Mouse (Mus musculus): ENCODE results near the gene Zfp764. TPM values are rescaled to one million over a fixed set of nuclear protein-coding genes. Genes with fewer than 3 reads are reported as not detected.
A peak's percentile ranks its signal among the peaks of the same experiment; 100 is the strongest.
"Not testable (repeated sequence)": the region's sequence is repeated elsewhere in the genome, so short reads cannot be mapped to it uniquely, and the experiment has no call there.

The Zfp764 gene
- polyA plus RNA-seq, 1 experiment from 2014 or later = 8.3 TPM

GRCm38 (mm10) chr7:127390306-127390705, 16.3 kb downstream of the Zfp764 start:
- Histone ChIP-seq H3K4me1 (replicated peaks) (peaks cover 19% of the 10 kb centered on the region), H3K27me3 (no peaks in the 10 kb centered on the region), H3K27ac (no peak overlapping the region), H3K9me3 (peaks cover 3% of the 10 kb centered on the region; the same call in 1 of the 2 replicates), H3K4me2 (no peak overlapping the region), H3K9ac (replicated peaks) (no peak overlapping the region), H3K4me3 (replicated peaks) (no peak overlapping the region), H3K36me3 (peaks cover 23% of the 10 kb centered on the region)
- no peak for ATAC-seq (ENCODE audit: insufficient number of reproducible peaks, insufficient read depth, low FRiP score, low TSS enrichment, low read depth)
- WGBS = 89% methylated on average over 7 of the region's 7 CpGs

- H3K4me1 ChIP-seq (replicated peaks) = peaks cover 15% of the 10 kb centered on the region
- not testable (repeated sequence) for H3K9ac ChIP-seq (replicated peaks); H3K27me3 ChIP-seq; ATAC-seq (ENCODE audit: insufficient number of reproducible peaks, insufficient read depth, low FRiP score, low TSS enrichment, low read depth); H3K4me2 ChIP-seq; H3K4me3 ChIP-seq (replicated peaks); H3K27ac ChIP-seq
- peaks cover 42% of the 10 kb centered on the region for H3K36me3 ChIP-seq
- H3K9me3 ChIP-seq = peaks cover 13% of the 10 kb centered on the region
These were observed 18.4 kb downstream of the Zfp764 start for GRCm38 (mm10) chr7:127388201-127388600.

DNA sequence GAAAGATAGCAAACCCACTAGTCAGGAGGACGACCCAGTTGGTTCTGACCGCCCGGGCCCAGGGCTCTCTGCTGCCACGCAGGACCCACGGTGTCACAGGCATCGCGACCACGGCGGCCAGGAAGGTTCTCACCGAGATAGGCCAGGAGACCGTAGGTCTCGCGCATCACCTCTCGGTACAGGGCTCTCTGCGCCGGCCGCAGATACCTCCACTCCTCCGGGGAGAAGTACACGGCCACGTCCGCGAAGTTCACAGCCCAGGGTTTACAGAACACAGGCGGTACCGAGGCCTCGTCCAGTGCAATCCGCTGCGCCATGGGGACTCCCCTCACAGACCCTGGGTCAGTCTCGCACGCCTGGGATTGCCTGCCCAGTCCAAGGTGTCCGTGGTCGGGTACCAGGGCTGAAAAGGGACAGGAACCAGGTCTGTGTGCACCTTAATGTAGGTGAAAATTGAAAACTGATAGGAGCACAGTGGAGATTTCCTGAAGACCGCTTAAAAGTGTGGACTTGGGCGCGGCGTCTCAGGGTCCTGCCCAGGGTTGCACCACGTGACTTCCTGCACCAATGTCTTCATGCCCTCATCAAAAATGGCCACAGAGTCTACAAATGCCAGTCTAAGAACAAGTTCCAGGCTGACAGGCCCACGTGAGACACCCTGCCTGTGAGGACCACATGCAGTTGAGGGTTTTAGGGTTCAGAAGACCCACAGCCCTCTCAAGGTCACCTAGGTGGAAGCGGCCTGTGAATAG, 19.8 kb downstream of the Zfp764 start, which contains the start of gene 9130019O22Rik:
9130019O22Rik (minus strand) TSS at position 526 of the 752 bp plus-strand sequence.
- 14% methylated on average over 38 of the region's 38 CpGs for WGBS
- Histone ChIP-seq H3K27ac (no peak within 1 kb of the TSS), H3K9me3 (peaks cover 17% of the 10 kb centered on the region), H3K4me1 (replicated peaks) (peaks cover 5% of the 10 kb centered on the region), H3K4me3 (replicated peaks) (peak within 1 kb of the TSS; percentile 53), H3K27me3 (no peaks in the 10 kb centered on the region), H3K4me2 (peak within 1 kb of the TSS; percentile 65), H3K36me3 (peaks cover 46% of the 10 kb centered on the region), H3K9ac (replicated peaks) (peak within 1 kb of the TSS; percentile 67)
- peak; percentile 83 for ATAC-seq (ENCODE audit: insufficient number of reproducible peaks, insufficient read depth, low FRiP score, low TSS enrichment, low read depth)

DNA sequence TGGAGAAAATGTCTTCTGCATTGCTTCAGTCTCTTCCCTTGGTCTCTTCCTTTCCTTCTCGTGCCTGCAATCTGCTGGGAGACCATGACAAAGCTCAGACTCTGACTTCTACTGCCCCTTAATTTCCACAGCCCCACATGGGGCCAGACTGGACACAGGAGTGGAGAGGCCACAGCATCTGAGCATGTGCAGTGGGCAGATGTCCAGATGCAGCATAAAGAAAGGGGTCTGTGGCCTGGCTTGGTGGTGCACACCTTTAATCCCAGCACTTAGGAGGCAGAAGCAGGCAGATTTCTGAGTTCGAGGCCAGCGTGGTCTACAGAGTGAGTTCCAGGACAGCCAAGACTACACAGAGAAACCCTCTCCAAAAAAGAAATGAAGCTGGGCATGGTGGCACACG, 21.1 kb downstream of the Zfp764 start:
- H3K9ac ChIP-seq (replicated peaks); H3K27ac ChIP-seq; H3K4me2 ChIP-seq; H3K27me3 ChIP-seq; H3K4me3 ChIP-seq (replicated peaks); ATAC-seq (ENCODE audit: insufficient number of reproducible peaks, insufficient read depth, low FRiP score, low TSS enrichment, low read depth); H3K4me1 ChIP-seq (replicated peaks): not testable (repeated sequence)
- Histone ChIP-seq H3K9me3 (peaks cover 17% of the 10 kb centered on the region), H3K36me3 (peaks cover 34% of the 10 kb centered on the region)
- WGBS = 91% methylated on average over 4 of the region's 4 CpGs

GRCm38 (mm10) chr7:127378310-127378921, 28.2 kb downstream of the Zfp764 start:
- WGBS = 78% methylated on average over 6 of the region's 6 CpGs
- Histone ChIP-seq H3K36me3 (peaks cover 18% of the 10 kb centered on the region), H3K27me3 (no peaks in the 10 kb centered on the region), H3K4me1 (replicated peaks) (0 out of 2 replicates have a peak, but pooled peaks cover 3% of the 10 kb centered on the region), H3K27ac (no peak overlapping the region), H3K4me3 (replicated peaks) (no peak overlapping the region), H3K9me3 (0 out of 2 replicates have a peak, but pooled peaks cover 3% of the 10 kb centered on the region), H3K9ac (replicated peaks) (no peak overlapping the region), H3K4me2 (no peak overlapping the region)
- ATAC-seq (ENCODE audit: insufficient number of reproducible peaks, insufficient read depth, low FRiP score, low TSS enrichment, low read depth) = no peak

DNA sequence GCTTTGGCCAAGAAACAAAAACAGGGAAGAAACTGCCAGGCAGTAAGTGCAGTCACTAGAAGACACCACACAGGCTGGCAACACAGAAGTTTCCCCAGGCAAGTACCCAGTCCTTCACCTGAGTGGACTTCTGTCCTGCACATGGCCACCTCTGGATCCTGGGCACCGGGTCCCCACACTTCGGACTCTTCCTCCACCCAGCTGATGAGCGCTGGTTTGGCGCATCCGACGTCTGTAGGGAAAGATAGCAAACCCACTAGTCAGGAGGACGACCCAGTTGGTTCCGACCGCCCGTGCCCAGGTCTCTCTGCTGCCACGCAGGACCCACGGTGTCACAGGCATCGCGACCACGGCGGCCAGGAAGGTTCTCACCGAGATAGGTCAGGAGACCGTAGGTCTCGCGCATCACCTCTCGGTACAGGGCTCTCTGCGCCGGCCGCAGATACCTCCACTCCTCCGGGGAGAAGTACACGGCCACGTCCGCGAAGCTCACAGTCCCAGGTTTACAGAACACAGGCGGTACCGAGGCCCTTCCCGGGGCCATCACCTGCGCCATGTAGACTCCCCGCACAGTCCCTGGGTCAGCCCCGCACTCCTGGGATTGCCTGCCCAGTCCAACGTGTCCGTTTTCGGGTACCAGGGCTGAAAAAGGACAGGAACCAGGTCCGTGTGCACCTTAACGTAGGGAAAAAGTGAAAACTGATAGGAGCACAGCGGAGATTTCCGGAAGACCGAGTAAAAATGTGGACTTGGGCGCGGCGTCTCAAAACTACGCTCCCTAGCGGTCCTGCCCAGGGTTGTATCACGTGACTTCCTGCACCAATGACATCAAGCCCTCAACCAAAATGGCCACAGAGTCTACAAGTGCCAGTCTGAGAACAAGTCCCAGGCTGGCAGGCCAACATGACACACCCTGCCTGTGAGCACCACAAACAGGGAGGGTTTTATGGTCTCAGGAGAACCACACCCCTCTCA, 31.1 kb downstream of the Zfp764 start, which contains the start of gene Zfp747:
Zfp747 (minus strand) TSS at position 780 of the 975 bp plus-strand sequence.
- peaks cover 15% of the 10 kb centered on the region for H3K36me3 ChIP-seq
- peak within 1 kb of the TSS; percentile 77 for H3K9ac ChIP-seq (replicated peaks)
- 2% methylated on average over 49 of the region's 49 CpGs for WGBS
- not testable (repeated sequence) for H3K4me1 ChIP-seq (replicated peaks); H3K27me3 ChIP-seq; H3K9me3 ChIP-seq
- peak; percentile 91 for ATAC-seq (ENCODE audit: insufficient number of reproducible peaks, insufficient read depth, low FRiP score, low TSS enrichment, low read depth)
- 0 out of 2 replicates have a peak within 1 kb of the TSS, but pooled peaks have one; percentile 64 for H3K27ac ChIP-seq
- H3K4me3 ChIP-seq (replicated peaks) = peak within 1 kb of the TSS; percentile 69
- H3K4me2 ChIP-seq = peak within 1 kb of the TSS; percentile 74

GRCm38 (mm10) chr7:127371870-127372269, 34.8 kb downstream of the Zfp764 start:
- not testable (repeated sequence) for H3K9ac ChIP-seq (replicated peaks); H3K4me1 ChIP-seq (replicated peaks); H3K4me3 ChIP-seq (replicated peaks); ATAC-seq (ENCODE audit: insufficient number of reproducible peaks, insufficient read depth, low FRiP score, low TSS enrichment, low read depth); H3K27me3 ChIP-seq; H3K9me3 ChIP-seq; H3K27ac ChIP-seq; H3K4me2 ChIP-seq
- peaks cover 15% of the 10 kb centered on the region for H3K36me3 ChIP-seq
- 79% methylated on average over 3 of the region's 3 CpGs for WGBS

DNA sequence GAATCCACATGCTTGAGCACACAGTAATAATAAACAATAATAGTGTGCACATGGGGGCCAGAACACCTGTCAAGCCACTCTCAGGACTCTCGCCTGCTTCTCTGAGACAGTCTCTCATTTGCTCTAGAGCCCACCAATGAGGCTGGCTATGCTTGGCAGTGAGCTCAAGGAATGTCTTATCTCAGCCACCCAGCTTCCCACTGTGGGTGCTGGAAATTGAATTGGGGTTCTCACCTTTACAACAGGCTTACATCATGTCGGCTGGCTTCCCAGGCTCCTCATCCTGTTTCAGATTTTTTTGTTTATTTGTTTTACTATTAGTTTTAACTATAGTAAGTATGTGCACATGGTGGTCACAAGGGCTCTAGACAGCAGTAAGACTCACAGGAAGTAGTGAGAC, 35.4 kb downstream of the Zfp764 start:
- 0 out of 2 replicates have a peak, but pooled peaks cover 5% of the 10 kb centered on the region for H3K9me3 ChIP-seq
- no peak overlapping the region for H3K4me3 ChIP-seq (replicated peaks)
- H3K27me3 ChIP-seq = no peaks in the 10 kb centered on the region
- 80% methylated on average over 2 of the region's 2 CpGs for WGBS
- no peak overlapping the region for H3K9ac ChIP-seq (replicated peaks)
- H3K27ac ChIP-seq = no peak overlapping the region
- ATAC-seq (ENCODE audit: insufficient number of reproducible peaks, insufficient read depth, low FRiP score, low TSS enrichment, low read depth) = no peak
- no peak overlapping the region for H3K4me2 ChIP-seq
- peaks cover 15% of the 10 kb centered on the region for H3K36me3 ChIP-seq
- 0 out of 2 replicates have a peak, but pooled peaks cover 3% of the 10 kb centered on the region for H3K4me1 ChIP-seq (replicated peaks)

- H3K9ac ChIP-seq (replicated peaks) = no peak overlapping the region
- H3K4me2 ChIP-seq = no peak overlapping the region
- H3K4me3 ChIP-seq (replicated peaks) = no peak overlapping the region
- peaks cover 28% of the 10 kb centered on the region for H3K27me3 ChIP-seq
- H3K27ac ChIP-seq = no peak overlapping the region
- no peaks in the 10 kb centered on the region; the same call in 1 of the 2 replicates for H3K36me3 ChIP-seq
- WGBS = 83% methylated on average over 3 of the region's 3 CpGs
- peaks cover 7% of the 10 kb centered on the region for H3K4me1 ChIP-seq (replicated peaks)
- H3K9me3 ChIP-seq = 0 out of 2 replicates have a peak, but pooled peaks cover 5% of the 10 kb centered on the region
- ATAC-seq (ENCODE audit: insufficient number of reproducible peaks, insufficient read depth, low FRiP score, low TSS enrichment, low read depth) = no peak
These were observed 40.4 kb downstream of the Zfp764 start for GRCm38 (mm10) chr7:127366249-127366648.

GRCm38 (mm10) chr7:127364166-127364565, 42.5 kb downstream of the Zfp764 start:
- peaks cover 43% of the 10 kb centered on the region for H3K27me3 ChIP-seq
- H3K9me3 ChIP-seq = 0 out of 2 replicates have a peak, but pooled peaks cover 5% of the 10 kb centered on the region
- H3K9ac ChIP-seq (replicated peaks) = peak overlapping the region; percentile 63; the same call in 1 of the 2 replicates
- peaks cover 7% of the 10 kb centered on the region for H3K4me1 ChIP-seq (replicated peaks)
- peak overlapping the region; percentile 75 for H3K4me2 ChIP-seq
- no peak for ATAC-seq (ENCODE audit: insufficient number of reproducible peaks, insufficient read depth, low FRiP score, low TSS enrichment, low read depth)
- no peaks in the 10 kb centered on the region for H3K36me3 ChIP-seq
- peak overlapping the region; percentile 42; the same call in 1 of the 2 replicates for H3K4me3 ChIP-seq (replicated peaks)
- H3K27ac ChIP-seq = no peak overlapping the region
- 59% methylated on average over 4 of the region's 4 CpGs for WGBS

Measured in limb, embryonic 12.5 days (tissue).